Mouse (Mus musculus) forebrain, postnatal 0 days (tissue): ENCODE results near the gene Nrbf2. TPM values are rescaled to one million over a fixed set of nuclear protein-coding genes. Genes with fewer than 3 reads are reported as not detected.
A peak's percentile ranks its signal among the peaks of the same experiment; 100 is the strongest.

Experiments
- ATAC-seq: fragments of 200-750 bp; cut with Nextera tagmentation; 2 replicates; pipeline ENCODE4 v1.8.0; 2017; ENCODE audit warnings: mild to moderate bottlenecking, moderate library complexity
- DNase-seq: peaks from one replicate; pipeline ENCODE4 v3.0.0-alpha.2; 2015
- H3K27ac ChIP-seq: fragments of 300-500 bp; sonication (generic); 2 replicates; pipeline ENCODE4 v1.5.1; 2014; ENCODE audit warnings: low read depth, mild to moderate bottlenecking, antibody characterized with exemption, low read length, moderate library complexity, mixed read lengths
- H3K27me3 ChIP-seq: fragments of 300-500 bp; sonication (generic); 2 replicates; pipeline ENCODE4 v1.6.1; 2014; ENCODE audit warnings: mild to moderate bottlenecking, low read length, mixed read lengths; ENCODE audit not compliant: insufficient read depth
- H3K36me3 ChIP-seq: fragments of 300-500 bp; sonication (generic); 2 replicates; pipeline ENCODE4 v1.6.1; 2014; ENCODE audit warnings: mild to moderate bottlenecking, moderate library complexity; ENCODE audit not compliant: insufficient read depth
- H3K4me1 ChIP-seq: fragments of 300-500 bp; sonication (generic); 2 replicates; pipeline ENCODE4 v1.6.1; 2014; ENCODE audit warnings: antibody characterized with exemption; ENCODE audit not compliant: insufficient read depth
- H3K4me2 ChIP-seq: fragments of 300-500 bp; sonication (generic); 2 replicates; pipeline ENCODE4 v1.6.1; 2014; ENCODE audit warnings: low read depth, mild to moderate bottlenecking, moderate library complexity
- H3K4me3 ChIP-seq: fragments of 300-500 bp; sonication (generic); 2 replicates; pipeline ENCODE4 v1.5.1; 2014; ENCODE audit warnings: low read depth, low read length, mixed read lengths
- H3K9ac ChIP-seq: fragments of 300-500 bp; sonication (generic); 2 replicates; pipeline ENCODE4 v1.6.1; 2014; ENCODE audit warnings: mild to moderate bottlenecking
- H3K9me3 ChIP-seq: fragments of 300-500 bp; sonication (generic); 2 replicates; pipeline ENCODE4 v1.6.1; 2016; ENCODE audit warnings: low read length
- CTCF ChIP-seq: sonication (generic); IDR thresholded peaks from 2 replicates; pipeline ENCODE4 v1.5.1; 2016; ENCODE audit warnings: antibody characterized with exemption, control low read depth, low read depth
- WGBS: fragments of 180-500 bp; shearing (Covaris S2); extraction: QIAGEN DNeasy Blood & Tissue Kit; methylation state at CpG from one replicate; pipeline ENCODE4 v1.1.7; 2014; 5-methylcytosine and 5-hydroxymethylcytosine counted together
- polyA plus RNA-seq: library from polyadenylated mRNA; unstranded; fragments of >200 nt; fragmentation: Nextera tagmentation; extraction: Ambion mirVana; gene quantifications from 2 replicates; pipeline ENCODE4 v1.2.1, GENCODE M21; 2015
- total RNA-seq: library from RNA; depleted of rRNA; stranded (reverse); fragments of >200 nt; gene quantifications from 2 replicates; pipeline ENCODE4 v1.2.3, GENCODE M21; 2014

Gene Nrbf2
- total and polyA plus RNA-seq, 2 experiments from 2014 or later, result 16.8 to 39.8 TPM

GRCm38 (mm10) chr10:67247145-67247544 is 38.0 kb downstream of the Nrbf2 start:
- peak; percentile 79 for TF ChIP-seq CTCF
- peak; percentile 54 for DNase-seq
- ATAC-seq, result no peak
- no peaks in the 10 kb centered on the region for H3K4me1 ChIP-seq
- H3K27ac ChIP-seq, result no peak overlapping the region
- WGBS, result 93% methylated on average over 4 of the region's 4 CpGs
- H3K36me3 ChIP-seq, result peaks cover 45% of the 10 kb centered on the region
- H3K4me2 ChIP-seq, result no peak overlapping the region
- no peaks in the 10 kb centered on the region for H3K27me3 ChIP-seq
- H3K4me3 ChIP-seq, result no peak overlapping the region
- H3K9me3 ChIP-seq, result no peaks in the 10 kb centered on the region
- H3K9ac ChIP-seq, result no peak overlapping the region

DNA sequence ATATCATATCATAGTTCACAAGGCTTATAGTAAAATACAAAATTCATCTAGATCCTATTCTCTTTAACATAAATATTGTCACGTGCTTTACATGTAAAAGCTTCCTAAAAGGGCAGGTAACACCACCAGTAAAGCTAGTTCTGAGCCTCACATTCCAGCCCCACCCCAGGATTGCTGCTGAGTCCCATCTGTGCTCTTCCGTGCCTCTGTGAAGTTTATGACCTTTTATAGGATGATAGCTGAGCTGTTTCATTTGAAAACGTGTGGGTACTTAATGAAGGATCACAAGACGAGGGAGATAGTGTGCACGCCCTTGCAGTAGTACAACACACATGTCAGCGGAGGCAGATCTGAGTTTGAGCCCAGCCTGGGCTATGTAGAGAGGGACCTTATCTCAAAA is 54.7 kb downstream of the Nrbf2 start:
- Histone ChIP-seq H3K9me3 (no peaks in the 10 kb centered on the region), H3K27me3 (no peaks in the 10 kb centered on the region), H3K4me2 (no peak overlapping the region), H3K27ac (no peak overlapping the region), H3K4me1 (no peaks in the 10 kb centered on the region), H3K4me3 (no peak overlapping the region), H3K9ac (no peak overlapping the region), H3K36me3 (peaks cover 50% of the 10 kb centered on the region)
- 91% methylated on average over 6 of the region's 6 CpGs for WGBS
- ATAC-seq (no peak), DNase-seq (no peak)
- TF ChIP-seq CTCF, result no peak

DNA sequence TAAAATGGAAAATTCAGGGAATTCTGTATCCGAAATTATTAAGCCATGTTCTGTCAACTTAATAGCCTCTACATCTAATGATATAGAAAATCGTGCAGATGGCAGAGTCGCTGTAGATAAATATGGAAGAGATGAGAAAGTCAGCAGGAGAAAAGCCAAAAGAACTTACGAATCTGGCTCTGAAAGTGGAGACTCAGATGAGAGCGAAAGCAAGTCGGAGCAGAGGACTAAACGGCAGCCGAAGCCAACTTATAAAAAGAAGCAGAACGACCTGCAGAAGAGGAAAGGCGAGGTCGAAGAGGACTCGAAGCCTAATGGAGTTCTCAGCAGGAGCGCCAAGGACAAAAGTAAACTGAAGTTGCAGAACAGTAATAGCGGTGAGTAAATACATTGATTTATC is 58.6 kb downstream of the Nrbf2 start:
- Histone ChIP-seq H3K27ac (peak overlapping the region; percentile 23; the same call in 1 of the 2 replicates), H3K4me3 (no peak overlapping the region), H3K4me1 (no peaks in the 10 kb centered on the region), H3K9me3 (no peaks in the 10 kb centered on the region), H3K4me2 (no peak overlapping the region), H3K36me3 (peaks cover 42% of the 10 kb centered on the region), H3K27me3 (no peaks in the 10 kb centered on the region), H3K9ac (no peak overlapping the region)
- DNase-seq (peak; percentile 12), ATAC-seq (no peak)
- 68% methylated on average over 14 of the region's 14 CpGs for WGBS
- no peak for TF ChIP-seq CTCF

- peak overlapping the region; percentile 36; the same call in 1 of the 2 replicates for H3K27ac ChIP-seq
- peak; percentile 39 for DNase-seq
Measured at GRCm38 (mm10) chr10:67226109-67226508, 59.0 kb downstream of the Nrbf2 start.

DNA sequence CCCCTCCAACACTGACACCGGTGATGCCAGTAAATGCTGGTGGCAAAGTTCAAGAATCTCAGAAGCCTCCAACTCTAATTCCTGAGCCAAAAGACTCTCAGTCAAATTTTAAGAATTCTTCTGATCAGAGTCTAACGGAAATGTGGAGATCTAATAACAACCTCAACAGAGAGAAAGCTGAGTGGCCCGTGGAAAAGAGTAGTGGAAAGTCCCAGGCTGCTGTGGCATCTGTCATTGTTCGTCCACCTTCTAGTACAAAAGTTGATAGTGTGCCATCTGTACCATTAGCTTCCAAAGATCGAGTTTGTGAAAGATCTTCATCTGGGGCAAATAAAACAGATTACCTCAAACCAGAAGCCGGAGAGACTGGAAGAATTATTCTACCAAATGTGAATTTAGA is 59.6 kb downstream of the Nrbf2 start:
- no peaks in the 10 kb centered on the region for H3K27me3 ChIP-seq
- H3K27ac ChIP-seq, result peak overlapping the region; percentile 36; the same call in 1 of the 2 replicates
- ATAC-seq (no peak), DNase-seq (no peak)
- no peak overlapping the region for H3K9ac ChIP-seq
- TF ChIP-seq CTCF, result no peak
- H3K4me1 ChIP-seq, result no peaks in the 10 kb centered on the region
- H3K4me2 ChIP-seq, result no peak overlapping the region
- no peak overlapping the region for H3K4me3 ChIP-seq
- no peaks in the 10 kb centered on the region for H3K9me3 ChIP-seq
- WGBS, result 86% methylated on average over 6 of the region's 6 CpGs
- peaks cover 39% of the 10 kb centered on the region for H3K36me3 ChIP-seq

More at GRCm38 (mm10) chr10:67226109-67226508, 59.0 kb downstream of the Nrbf2 start:
- peak; percentile 76 for ATAC-seq
- 73% methylated on average over 7 of the region's 7 CpGs for WGBS
- H3K4me2 ChIP-seq, result no peak overlapping the region
- H3K4me1 ChIP-seq, result no peaks in the 10 kb centered on the region
- H3K36me3 ChIP-seq, result peaks cover 40% of the 10 kb centered on the region
- H3K9me3 ChIP-seq, result no peaks in the 10 kb centered on the region
- H3K4me3 ChIP-seq, result no peak overlapping the region
- no peaks in the 10 kb centered on the region for H3K27me3 ChIP-seq
- H3K9ac ChIP-seq, result no peak overlapping the region
- TF ChIP-seq CTCF, result no peak

- Histone ChIP-seq H3K4me2 (no peak overlapping the region), H3K36me3 (peaks cover 48% of the 10 kb centered on the region), H3K9ac (no peak overlapping the region), H3K27me3 (no peaks in the 10 kb centered on the region), H3K4me1 (no peaks in the 10 kb centered on the region), H3K27ac (no peak overlapping the region), H3K4me3 (no peak overlapping the region), H3K9me3 (no peaks in the 10 kb centered on the region)
- ATAC-seq (no peak), DNase-seq (no peak)
- TF ChIP-seq CTCF, result no peak
- 80% methylated on average over 3 of the region's 4 CpGs for WGBS
Measured at GRCm38 (mm10) chr10:67223942-67224341, 61.2 kb downstream of the Nrbf2 start.

DNA sequence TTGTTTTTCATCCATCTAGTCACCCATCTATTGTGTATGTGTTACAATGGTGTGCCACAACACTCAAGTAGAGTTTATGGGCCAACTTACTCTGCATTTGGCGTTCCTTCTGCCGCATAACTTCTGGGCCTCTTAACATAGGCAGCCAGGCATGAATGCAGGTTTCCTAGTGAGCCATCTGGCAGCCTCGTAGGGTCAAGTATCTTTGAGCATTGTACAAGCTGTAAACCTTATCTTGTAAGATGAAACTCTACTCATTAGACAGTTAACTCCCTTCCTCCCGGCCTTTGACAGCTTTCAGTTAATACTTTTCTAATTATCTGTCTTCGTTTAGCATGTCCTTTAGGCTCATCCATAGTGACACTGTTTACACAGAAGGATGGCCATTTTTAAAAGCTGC is 63.8 kb downstream of the Nrbf2 start:
- Histone ChIP-seq H3K4me3 (no peak overlapping the region), H3K9ac (no peak overlapping the region), H3K4me2 (no peak overlapping the region), H3K27me3 (no peaks in the 10 kb centered on the region), H3K36me3 (peaks cover 51% of the 10 kb centered on the region), H3K9me3 (no peaks in the 10 kb centered on the region), H3K4me1 (no peaks in the 10 kb centered on the region), H3K27ac (no peak overlapping the region)
- ATAC-seq, result no peak
- no peak for DNase-seq
- TF ChIP-seq CTCF, result no peak
- WGBS, result 35% methylated on average over 5 of the region's 5 CpGs
